Mouse (Mus musculus) liver, embryonic 11.5 days (tissue): ENCODE data around the gene Lmo4. TPM values are rescaled to one million over a fixed set of nuclear protein-coding genes. Genes with fewer than 3 reads are reported as not detected.

Experiments used
- ATAC-seq: fragments of 200-750 bp; cut with Nextera tagmentation; replicated peaks from 2 replicates; pipeline ENCODE4 v1.8.0; 2017; ENCODE audit warnings: moderate number of reproducible peaks, mild to moderate bottlenecking, moderate TSS enrichment, moderate library complexity; ENCODE audit not compliant: low FRiP score
- DNase-seq: peaks from one replicate; pipeline ENCODE4 v3.0.0-alpha.2; 2017; ENCODE audit warnings: low spot score
- H3K27ac ChIP-seq: fragments of 300-500 bp; sonication (generic); 2 replicates; pipeline ENCODE4 v1.5.1; 2014; ENCODE audit warnings: mild to moderate bottlenecking, low read depth, low read length, control low read depth
- H3K27me3 ChIP-seq: fragments of 300-500 bp; sonication (generic); replicated peaks from 2 replicates; pipeline ENCODE4 v1.6.1; 2014; ENCODE audit warnings: low read length, mixed read lengths; ENCODE audit not compliant: control insufficient read depth, insufficient read depth
- H3K36me3 ChIP-seq: fragments of 300-500 bp; sonication (generic); 2 replicates; pipeline ENCODE4 v1.6.1; 2014; ENCODE audit warnings: mild to moderate bottlenecking, low read length, moderate library complexity, mixed read lengths; ENCODE audit not compliant: control insufficient read depth, insufficient read depth
- H3K4me1 ChIP-seq: fragments of 300-500 bp; sonication (generic); replicated peaks from 2 replicates; pipeline ENCODE4 v1.6.1; 2014; ENCODE audit warnings: low read length, mixed read lengths; ENCODE audit not compliant: control insufficient read depth, insufficient read depth
- H3K4me2 ChIP-seq: fragments of 300-500 bp; sonication (generic); 2 replicates; pipeline ENCODE4 v1.6.1; 2014; ENCODE audit warnings: mild to moderate bottlenecking, control low read depth, moderate library complexity
- H3K4me3 ChIP-seq: fragments of 300-500 bp; sonication (generic); 2 replicates; pipeline ENCODE4 v1.5.1; 2014; ENCODE audit warnings: low read depth, low read length, control low read depth
- H3K9ac ChIP-seq: fragments of 300-500 bp; sonication (generic); 2 replicates; pipeline ENCODE4 v1.6.1; 2014; ENCODE audit warnings: low read depth, low read length, control low read depth
- H3K9me3 ChIP-seq: fragments of 300-500 bp; sonication (generic); 2 replicates; pipeline ENCODE4 v1.6.1; 2016; ENCODE audit warnings: low read length, inconsistent platforms, mixed read lengths; ENCODE audit not compliant: control insufficient read depth
- WGBS: fragments of 180-500 bp; shearing (Covaris S2); extraction: QIAGEN DNeasy Blood & Tissue Kit; methylation state at CpG from one replicate; pipeline ENCODE4 v1.1.7; 2014; 5-methylcytosine and 5-hydroxymethylcytosine counted together
- polyA plus RNA-seq: library from polyadenylated mRNA; unstranded; fragments of >200 nt; fragmentation: Nextera tagmentation; extraction: Ambion mirVana; gene quantifications from 2 replicates; pipeline ENCODE4 v1.2.1, GENCODE M21; 2014

The Lmo4 gene
- polyA plus RNA-seq, 1 experiment from 2014 or later = 43.4 TPM

DNA sequence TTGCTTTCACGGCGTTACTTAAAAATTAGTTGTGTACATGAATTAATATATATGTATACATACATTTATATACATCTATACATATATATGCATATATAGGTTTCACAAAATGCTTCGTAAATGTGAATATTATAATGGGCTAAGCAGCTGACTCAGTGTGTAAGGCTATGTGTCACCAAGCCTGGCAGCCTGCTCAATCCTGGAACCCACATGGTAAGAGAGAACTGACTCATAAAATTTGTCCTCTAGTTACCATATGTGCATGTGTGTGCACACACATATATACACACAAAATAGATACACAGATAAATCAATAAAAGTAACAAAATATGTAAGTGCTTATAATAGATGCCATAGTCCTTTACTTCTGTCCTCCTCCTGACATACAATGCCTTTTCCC, 56.8 kb downstream of the Lmo4 start:
- Histone ChIP-seq H3K9ac (no peak overlapping the region), H3K36me3 (no peaks in the 10 kb centered on the region), H3K27me3 (no peaks in the 10 kb centered on the region), H3K4me3 (no peak overlapping the region), H3K4me2 (no peak overlapping the region), H3K4me1 (no peaks in the 10 kb centered on the region), H3K27ac (no peak overlapping the region), H3K9me3 (no peaks in the 10 kb centered on the region)
- DNase-seq = no peak
- no peak for ATAC-seq
- 91% methylated on average over 3 of the region's 3 CpGs for WGBS

DNA sequence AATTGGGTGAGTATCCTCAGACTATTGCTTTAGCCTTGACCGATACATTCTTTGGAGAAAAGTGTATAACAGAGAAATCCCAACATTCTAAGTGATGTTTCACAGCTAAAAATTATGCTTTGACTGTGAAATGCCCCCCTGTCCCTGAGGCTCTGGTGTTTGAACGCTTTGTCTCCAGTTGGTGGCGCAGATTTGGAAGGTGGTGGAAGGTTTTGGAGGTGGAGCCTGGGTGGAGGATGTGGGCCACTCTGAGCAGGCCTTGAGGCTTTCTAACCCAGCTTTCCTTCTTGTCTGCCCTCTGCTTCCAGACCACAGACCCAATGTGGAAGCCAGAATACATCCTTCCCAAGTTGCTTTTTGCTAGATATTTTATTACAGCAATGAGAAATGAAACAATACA, 57.8 kb downstream of the Lmo4 start:
- H3K4me3 ChIP-seq = no peak overlapping the region
- H3K9ac ChIP-seq = no peak overlapping the region
- ATAC-seq = no peak
- H3K36me3 ChIP-seq = no peaks in the 10 kb centered on the region
- no peak for DNase-seq
- no peak overlapping the region for H3K4me2 ChIP-seq
- WGBS = 76% methylated on average over 3 of the region's 3 CpGs
- no peaks in the 10 kb centered on the region for H3K4me1 ChIP-seq
- H3K9me3 ChIP-seq = no peaks in the 10 kb centered on the region
- H3K27ac ChIP-seq = no peak overlapping the region
- H3K27me3 ChIP-seq = no peaks in the 10 kb centered on the region

DNA sequence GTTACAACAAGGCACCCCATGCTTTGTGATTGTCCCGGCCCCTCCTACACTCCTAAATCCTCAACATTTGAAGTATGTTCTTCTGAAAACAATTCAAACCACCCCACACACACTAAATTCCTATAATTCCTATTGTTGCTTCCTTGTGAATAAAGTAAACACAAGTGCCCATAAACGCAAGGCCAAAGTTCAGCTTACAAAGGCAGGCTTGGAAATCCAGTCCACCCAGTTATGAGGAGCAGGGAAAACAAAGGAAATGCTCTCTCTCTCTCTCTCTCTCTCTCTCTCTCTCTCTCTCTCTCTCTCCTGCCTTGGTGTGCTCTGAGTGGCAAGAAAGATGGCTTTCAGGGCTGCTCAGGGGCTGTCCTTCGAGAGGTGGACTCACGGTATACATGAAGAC, 61.0 kb downstream of the Lmo4 start:
- Histone ChIP-seq H3K27me3 (no peaks in the 10 kb centered on the region), H3K9ac (no peak overlapping the region), H3K4me1 (no peaks in the 10 kb centered on the region), H3K36me3 (no peaks in the 10 kb centered on the region), H3K9me3 (no peaks in the 10 kb centered on the region), H3K4me3 (no peak overlapping the region), H3K4me2 (no peak overlapping the region), H3K27ac (no peak overlapping the region)
- ATAC-seq (no peak), DNase-seq (no peak)
- 84% methylated on average over 4 of the region's 4 CpGs for WGBS

GRCm38 (mm10) chr3:144142939-144143338, 62.1 kb downstream of the Lmo4 start:
- no peak overlapping the region for H3K4me2 ChIP-seq
- no peak for DNase-seq
- H3K4me3 ChIP-seq = no peak overlapping the region
- H3K9me3 ChIP-seq = no peaks in the 10 kb centered on the region
- no peaks in the 10 kb centered on the region for H3K4me1 ChIP-seq
- H3K27me3 ChIP-seq = no peaks in the 10 kb centered on the region
- 95% methylated on average over 7 of the region's 7 CpGs for WGBS
- H3K36me3 ChIP-seq = no peaks in the 10 kb centered on the region
- no peak overlapping the region for H3K27ac ChIP-seq
- ATAC-seq = no peak
- no peak overlapping the region for H3K9ac ChIP-seq

GRCm38 (mm10) chr3:144141786-144142185, 63.2 kb downstream of the Lmo4 start:
- no peaks in the 10 kb centered on the region for H3K36me3 ChIP-seq
- H3K9ac ChIP-seq = no peak overlapping the region
- no peaks in the 10 kb centered on the region for H3K9me3 ChIP-seq
- WGBS = 73% methylated on average over 8 of the region's 8 CpGs
- H3K4me1 ChIP-seq = no peaks in the 10 kb centered on the region
- H3K4me3 ChIP-seq = no peak overlapping the region
- no peak overlapping the region for H3K4me2 ChIP-seq
- H3K27ac ChIP-seq = no peak overlapping the region
- no peak for DNase-seq
- no peaks in the 10 kb centered on the region for H3K27me3 ChIP-seq
- no peak for ATAC-seq

GRCm38 (mm10) chr3:144140816-144141215, 64.2 kb downstream of the Lmo4 start:
- WGBS = 94% methylated on average over 5 of the region's 5 CpGs
- ATAC-seq = no peak
- H3K4me2 ChIP-seq = no peak overlapping the region
- no peak overlapping the region for H3K27ac ChIP-seq
- no peaks in the 10 kb centered on the region for H3K9me3 ChIP-seq
- no peaks in the 10 kb centered on the region for H3K36me3 ChIP-seq
- H3K9ac ChIP-seq = no peak overlapping the region
- no peaks in the 10 kb centered on the region for H3K27me3 ChIP-seq
- H3K4me1 ChIP-seq = no peaks in the 10 kb centered on the region
- no peak overlapping the region for H3K4me3 ChIP-seq
- no peak for DNase-seq

- Histone ChIP-seq H3K36me3 (no peaks in the 10 kb centered on the region), H3K9me3 (no peaks in the 10 kb centered on the region), H3K9ac (no peak overlapping the region), H3K4me2 (no peak overlapping the region), H3K27me3 (no peaks in the 10 kb centered on the region), H3K27ac (no peak overlapping the region), H3K4me3 (no peak overlapping the region), H3K4me1 (no peaks in the 10 kb centered on the region)
- 79% methylated on average over 3 of the region's 3 CpGs for WGBS
- no peak for DNase-seq
- ATAC-seq = no peak
These were observed 66.4 kb downstream of the Lmo4 start for GRCm38 (mm10) chr3:144138659-144139058.
